Mouse (Mus musculus): ENCODE measurements around the gene Tmem131. TPM values are rescaled to one million over a fixed set of nuclear protein-coding genes. Genes with fewer than 3 reads are reported as not detected.

Gene Tmem131
- polyA plus RNA-seq, 1 experiment from 2014 or later: 16.6 TPM

DNA sequence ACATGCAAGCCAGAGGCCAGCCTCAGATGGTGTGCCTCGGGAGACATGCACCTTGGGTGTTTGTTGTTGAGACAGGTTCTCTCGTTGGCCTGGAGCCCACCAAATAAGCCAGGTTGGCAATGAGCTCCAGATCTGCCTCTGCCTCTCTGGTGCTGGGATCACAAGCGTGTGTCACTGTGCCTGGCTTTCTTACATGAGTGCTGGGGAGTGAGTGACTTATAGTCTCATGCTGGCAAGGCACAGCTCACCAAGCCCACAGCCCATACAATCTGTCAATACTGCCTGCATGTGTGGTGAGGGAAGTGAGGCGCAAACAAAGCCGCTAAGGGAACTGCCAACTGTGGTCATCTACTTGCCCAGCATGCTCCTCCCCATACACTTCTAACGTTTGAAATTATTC, 39.0 kb downstream of the Tmem131 start:
- Histone ChIP-seq H3K36me3 (ENCODE audit: control insufficient read depth, insufficient read depth, low read length) (no peaks in the 10 kb centered on the region), H3K4me3 (ENCODE audit: low read depth, low read length) (no peak overlapping the region), H3K9ac (ENCODE audit: low read length) (no peak overlapping the region), H3K9me3 (ENCODE audit: control insufficient read depth, low read length) (no peaks in the 10 kb centered on the region), H3K27me3 (ENCODE audit: control insufficient read depth, insufficient read depth, low read length) (no peaks in the 10 kb centered on the region), H3K4me1 (ENCODE audit: control insufficient read depth, insufficient read depth, low read length) (no peaks in the 10 kb centered on the region), H3K27ac (replicated peaks; ENCODE audit: low read depth, low read length) (no peak overlapping the region), H3K4me2 (ENCODE audit: low read depth, severe bottlenecking) (no peak overlapping the region)
- ATAC-seq (ENCODE audit: insufficient number of reproducible peaks, low FRiP score, low TSS enrichment, low read depth): no peak
- DNase-seq (ENCODE audit: low spot score): no peak
- 72% methylated on average over 6 of the region's 6 CpGs for WGBS

DNA sequence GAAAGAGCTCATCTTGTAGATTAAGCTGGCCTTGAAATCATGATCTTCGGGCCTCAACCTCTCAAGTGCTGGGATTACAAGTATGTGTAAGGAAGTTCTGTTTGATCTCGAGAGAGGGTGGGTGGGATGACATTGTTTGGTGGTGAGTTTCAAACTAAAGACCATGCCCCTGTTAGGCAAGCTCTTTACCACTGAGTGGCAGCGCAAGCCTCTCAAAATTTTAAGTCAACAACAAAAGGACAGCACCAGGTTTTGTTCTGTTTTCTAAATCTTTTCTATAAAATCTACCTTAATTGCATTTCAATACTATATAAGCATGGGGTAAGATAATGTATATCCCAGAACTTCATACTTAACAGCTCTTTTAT, 39.4 kb downstream of the Tmem131 start:
- no peak overlapping the region for H3K27ac ChIP-seq (replicated peaks; ENCODE audit: low read depth, low read length)
- no peaks in the 10 kb centered on the region for H3K27me3 ChIP-seq (ENCODE audit: control insufficient read depth, insufficient read depth, low read length)
- H3K9me3 ChIP-seq (ENCODE audit: control insufficient read depth, low read length): no peaks in the 10 kb centered on the region
- DNase-seq (ENCODE audit: low spot score) (no peak), ATAC-seq (ENCODE audit: insufficient number of reproducible peaks, low FRiP score, low TSS enrichment, low read depth) (no peak)
- 67% methylated on average over 3 of the region's 3 CpGs for WGBS
- H3K4me2 ChIP-seq (ENCODE audit: low read depth, severe bottlenecking): no peak overlapping the region
- H3K4me1 ChIP-seq (ENCODE audit: control insufficient read depth, insufficient read depth, low read length): no peaks in the 10 kb centered on the region
- H3K4me3 ChIP-seq (ENCODE audit: low read depth, low read length): no peak overlapping the region
- H3K9ac ChIP-seq (ENCODE audit: low read length): no peak overlapping the region
- H3K36me3 ChIP-seq (ENCODE audit: control insufficient read depth, insufficient read depth, low read length): no peaks in the 10 kb centered on the region

DNA sequence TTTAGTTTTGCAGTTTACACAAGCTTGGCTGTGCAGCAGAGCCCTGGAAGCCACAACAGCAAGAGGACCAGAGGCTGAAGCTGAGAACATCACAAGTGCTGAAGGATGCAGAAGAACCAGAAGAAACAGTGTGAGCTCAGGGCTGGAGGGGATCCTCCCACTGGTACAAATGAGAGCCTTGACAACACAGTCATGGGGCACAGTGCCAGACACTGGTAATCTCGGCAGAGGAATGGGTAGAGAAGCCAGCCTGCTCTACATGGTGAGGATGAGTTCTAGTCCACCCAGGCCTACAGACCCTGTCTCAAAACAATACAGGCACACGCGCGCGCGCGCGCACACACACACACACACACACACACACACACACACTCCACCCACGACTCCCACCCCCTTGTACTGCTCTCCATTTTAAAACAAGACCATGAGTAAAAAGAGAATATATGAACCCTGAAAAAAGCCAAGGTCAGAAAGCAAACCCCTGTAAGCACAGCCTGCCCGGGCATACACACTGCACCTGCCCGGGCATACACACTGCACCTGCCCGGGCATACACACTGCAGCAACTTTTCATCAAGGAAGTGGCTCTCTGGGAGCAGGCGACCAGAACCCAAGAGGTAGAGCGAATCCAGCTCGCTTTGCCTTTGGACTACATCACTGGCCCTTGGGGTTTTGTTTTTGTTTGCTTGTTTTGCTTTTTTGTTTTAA, 39.9 kb downstream of the Tmem131 start:
- Histone ChIP-seq H3K9me3 (ENCODE audit: control insufficient read depth, low read length) (no peaks in the 10 kb centered on the region), H3K27ac (replicated peaks; ENCODE audit: low read depth, low read length) (no peak overlapping the region), H3K4me3 (ENCODE audit: low read depth, low read length) (no peak overlapping the region), H3K9ac (ENCODE audit: low read length) (no peak overlapping the region), H3K36me3 (ENCODE audit: control insufficient read depth, insufficient read depth, low read length) (no peaks in the 10 kb centered on the region), H3K4me1 (ENCODE audit: control insufficient read depth, insufficient read depth, low read length) (no peaks in the 10 kb centered on the region), H3K27me3 (ENCODE audit: control insufficient read depth, insufficient read depth, low read length) (no peaks in the 10 kb centered on the region), H3K4me2 (ENCODE audit: low read depth, severe bottlenecking) (no peak overlapping the region)
- DNase-seq (ENCODE audit: low spot score): no peak
- no peak for ATAC-seq (ENCODE audit: insufficient number of reproducible peaks, low FRiP score, low TSS enrichment, low read depth)
- 95% methylated on average over 15 of the region's 15 CpGs for WGBS

DNA sequence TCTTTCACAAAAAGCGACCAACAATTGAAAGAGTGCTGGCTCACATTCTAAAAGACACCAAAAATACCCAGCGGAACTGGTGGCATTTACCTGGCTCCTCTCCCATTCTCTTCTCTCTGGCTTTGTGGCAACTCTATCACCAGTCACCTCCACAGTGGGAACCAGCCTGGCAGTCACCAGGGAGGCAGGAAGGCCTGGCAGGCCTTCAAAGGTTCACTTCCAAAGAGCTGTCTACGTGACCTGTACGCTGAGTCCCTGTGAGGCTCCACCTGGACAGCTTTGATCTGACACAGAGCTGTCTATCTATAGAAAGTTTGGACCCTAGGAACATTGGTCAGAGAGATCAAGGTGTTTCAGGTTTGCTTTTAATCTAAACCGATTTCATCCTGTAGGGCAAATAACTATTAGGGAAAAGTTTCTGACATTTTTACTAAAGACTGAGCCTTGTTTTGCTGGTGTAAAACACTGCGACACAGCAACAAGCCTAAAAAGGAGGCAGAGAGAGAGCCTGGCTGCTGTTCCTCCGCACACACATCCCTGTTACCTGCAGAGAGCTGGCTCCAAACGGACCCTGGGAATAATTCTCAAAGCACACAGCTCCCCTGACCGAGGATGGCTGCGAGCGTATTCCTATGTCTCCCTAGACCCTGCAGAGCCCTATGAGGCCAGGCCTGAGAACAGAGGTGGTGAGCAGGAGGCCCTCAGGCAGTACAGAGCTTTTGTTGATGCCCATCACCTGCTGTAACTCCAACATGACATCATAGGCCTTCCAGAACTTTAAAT, 40.7 kb downstream of the Tmem131 start:
- Histone ChIP-seq H3K36me3 (ENCODE audit: control insufficient read depth, insufficient read depth, low read length) (no peaks in the 10 kb centered on the region), H3K4me1 (ENCODE audit: control insufficient read depth, insufficient read depth, low read length) (no peaks in the 10 kb centered on the region), H3K4me3 (ENCODE audit: low read depth, low read length) (no peak overlapping the region), H3K9ac (ENCODE audit: low read length) (no peak overlapping the region), H3K4me2 (ENCODE audit: low read depth, severe bottlenecking) (no peak overlapping the region), H3K27ac (replicated peaks; ENCODE audit: low read depth, low read length) (no peak overlapping the region), H3K9me3 (ENCODE audit: control insufficient read depth, low read length) (no peaks in the 10 kb centered on the region), H3K27me3 (ENCODE audit: control insufficient read depth, insufficient read depth, low read length) (no peaks in the 10 kb centered on the region)
- DNase-seq (ENCODE audit: low spot score) (no peak), ATAC-seq (ENCODE audit: insufficient number of reproducible peaks, low FRiP score, low TSS enrichment, low read depth) (no peak)
- WGBS: 88% methylated on average over 11 of the region's 11 CpGs

DNA sequence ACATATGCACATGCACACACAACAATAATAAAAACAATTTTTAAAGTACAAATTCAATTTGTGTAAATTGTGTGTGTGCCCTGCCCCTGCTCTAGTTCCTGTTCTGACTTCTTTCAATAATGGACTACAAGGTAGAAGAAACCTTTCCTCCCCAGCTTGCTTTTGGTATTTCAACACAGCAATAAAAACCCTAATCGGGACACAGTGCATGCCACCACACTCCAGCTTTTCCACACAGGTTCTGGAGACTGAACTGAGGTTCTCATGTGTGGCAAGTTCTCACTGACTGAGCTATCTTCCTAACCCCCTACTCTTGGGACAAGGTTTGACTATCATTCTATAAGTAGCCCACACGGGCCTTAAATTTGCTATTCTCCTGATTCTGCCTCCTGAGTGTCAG, 43.8 kb downstream of the Tmem131 start:
- no peak overlapping the region for H3K4me2 ChIP-seq (ENCODE audit: low read depth, severe bottlenecking)
- 90% methylated on average over 2 of the region's 2 CpGs for WGBS

DNA sequence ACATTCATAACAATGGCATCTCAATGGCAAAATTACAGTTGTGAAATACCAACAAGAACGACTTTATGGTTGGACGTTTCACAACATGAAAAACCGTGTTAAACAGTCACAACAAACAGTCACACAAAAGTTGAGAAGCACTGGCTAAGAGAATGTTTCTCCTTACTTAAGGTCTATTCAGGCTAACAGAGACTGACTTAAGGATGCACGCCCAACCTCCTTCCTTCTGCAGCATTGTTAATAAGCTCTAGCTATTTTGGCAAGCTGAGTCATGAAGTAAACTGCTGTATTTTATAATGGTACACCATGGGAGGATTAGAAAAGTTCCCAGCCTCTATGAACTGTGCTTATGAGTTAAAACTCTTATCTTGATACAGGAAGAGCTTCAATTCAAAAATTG, 47.0 kb downstream of the Tmem131 start:
- no peaks in the 10 kb centered on the region for H3K27me3 ChIP-seq (ENCODE audit: control insufficient read depth, insufficient read depth, low read length)

More for the DNA sequence above, 43.8 kb downstream of the Tmem131 start:
- H3K27ac ChIP-seq (replicated peaks; ENCODE audit: low read depth, low read length): no peak overlapping the region
- ATAC-seq (ENCODE audit: insufficient number of reproducible peaks, low FRiP score, low TSS enrichment, low read depth) (no peak), DNase-seq (ENCODE audit: low spot score) (no peak)
- no peaks in the 10 kb centered on the region for H3K36me3 ChIP-seq (ENCODE audit: control insufficient read depth, insufficient read depth, low read length)
- no peak overlapping the region for H3K9ac ChIP-seq (ENCODE audit: low read length)
- no peaks in the 10 kb centered on the region for H3K4me1 ChIP-seq (ENCODE audit: control insufficient read depth, insufficient read depth, low read length)
- H3K9me3 ChIP-seq (ENCODE audit: control insufficient read depth, low read length): no peaks in the 10 kb centered on the region
- H3K27me3 ChIP-seq (ENCODE audit: control insufficient read depth, insufficient read depth, low read length): no peaks in the 10 kb centered on the region
- H3K4me3 ChIP-seq (ENCODE audit: low read depth, low read length): no peak overlapping the region

DNA sequence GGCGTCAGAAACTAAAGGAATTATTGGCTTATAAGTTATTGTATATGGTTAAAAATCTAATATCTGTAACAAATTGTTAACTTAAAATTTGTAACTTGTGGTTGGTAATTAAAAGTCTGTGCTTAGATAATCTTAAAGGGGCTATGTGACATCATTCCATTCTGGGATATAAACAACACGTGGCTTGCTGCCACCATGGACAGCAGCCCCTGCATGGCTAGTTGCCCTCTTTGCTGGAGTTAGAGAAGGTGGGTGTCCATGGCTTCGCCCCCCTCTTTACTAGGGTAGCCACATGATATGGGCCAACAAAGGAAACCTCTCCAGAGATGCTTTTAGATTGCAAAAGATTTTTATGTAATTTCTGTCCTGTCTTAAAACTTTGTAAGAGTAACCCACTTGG, 48.0 kb downstream of the Tmem131 start:
- WGBS: 80% methylated on average over 3 of the region's 3 CpGs
- no peak for DNase-seq (ENCODE audit: low spot score)
- H3K9ac ChIP-seq (ENCODE audit: low read length): no peak overlapping the region
- H3K4me1 ChIP-seq (ENCODE audit: control insufficient read depth, insufficient read depth, low read length): no peaks in the 10 kb centered on the region
- H3K36me3 ChIP-seq (ENCODE audit: control insufficient read depth, insufficient read depth, low read length): no peaks in the 10 kb centered on the region
- H3K27me3 ChIP-seq (ENCODE audit: control insufficient read depth, insufficient read depth, low read length): no peaks in the 10 kb centered on the region
- H3K4me3 ChIP-seq (ENCODE audit: low read depth, low read length): no peak overlapping the region
- H3K4me2 ChIP-seq (ENCODE audit: low read depth, severe bottlenecking): no peak overlapping the region
- H3K9me3 ChIP-seq (ENCODE audit: control insufficient read depth, low read length): no peaks in the 10 kb centered on the region
- no peak overlapping the region for H3K27ac ChIP-seq (replicated peaks; ENCODE audit: low read depth, low read length)
- no peak for ATAC-seq (ENCODE audit: insufficient number of reproducible peaks, low FRiP score, low TSS enrichment, low read depth)

More for the DNA sequence above, 47.0 kb downstream of the Tmem131 start:
- no peak overlapping the region for H3K4me2 ChIP-seq (ENCODE audit: low read depth, severe bottlenecking)
- no peak for ATAC-seq (ENCODE audit: insufficient number of reproducible peaks, low FRiP score, low TSS enrichment, low read depth)
- H3K36me3 ChIP-seq (ENCODE audit: control insufficient read depth, insufficient read depth, low read length): no peaks in the 10 kb centered on the region
- DNase-seq (ENCODE audit: low spot score): no peak
- H3K27ac ChIP-seq (replicated peaks; ENCODE audit: low read depth, low read length): no peak overlapping the region
- no peak overlapping the region for H3K9ac ChIP-seq (ENCODE audit: low read length)
- no peak overlapping the region for H3K4me3 ChIP-seq (ENCODE audit: low read depth, low read length)
- H3K9me3 ChIP-seq (ENCODE audit: control insufficient read depth, low read length): no peaks in the 10 kb centered on the region
- H3K4me1 ChIP-seq (ENCODE audit: control insufficient read depth, insufficient read depth, low read length): no peaks in the 10 kb centered on the region
- WGBS: 93% methylated on average over 4 of the region's 4 CpGs

DNA sequence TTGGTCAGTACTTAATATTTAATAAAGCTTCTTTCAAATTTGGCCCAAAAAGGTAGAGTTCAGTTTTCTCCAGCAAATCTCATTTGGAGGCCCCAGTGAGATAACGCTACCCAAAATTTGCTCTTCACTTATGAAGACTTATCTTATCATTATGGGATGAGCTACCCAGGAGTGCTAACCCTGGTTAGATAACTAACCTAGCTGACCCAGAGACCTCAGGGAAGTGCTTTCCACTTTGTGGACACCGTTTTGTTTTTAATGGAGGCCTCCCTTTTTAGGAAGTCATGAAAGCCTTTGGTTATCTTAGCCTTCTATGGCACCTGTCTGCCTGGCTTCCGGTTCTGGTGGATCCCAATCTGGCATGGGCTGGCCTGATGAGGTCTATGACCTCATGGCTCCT, 49.3 kb downstream of the Tmem131 start:
- no peak overlapping the region for H3K9ac ChIP-seq (ENCODE audit: low read length)
- DNase-seq (ENCODE audit: low spot score) (no peak), ATAC-seq (ENCODE audit: insufficient number of reproducible peaks, low FRiP score, low TSS enrichment, low read depth) (no peak)
- no peaks in the 10 kb centered on the region for H3K36me3 ChIP-seq (ENCODE audit: control insufficient read depth, insufficient read depth, low read length)
- no peaks in the 10 kb centered on the region for H3K4me1 ChIP-seq (ENCODE audit: control insufficient read depth, insufficient read depth, low read length)
- H3K4me2 ChIP-seq (ENCODE audit: low read depth, severe bottlenecking): no peak overlapping the region
- H3K27ac ChIP-seq (replicated peaks; ENCODE audit: low read depth, low read length): no peak overlapping the region
- H3K27me3 ChIP-seq (ENCODE audit: control insufficient read depth, insufficient read depth, low read length): no peaks in the 10 kb centered on the region
- H3K9me3 ChIP-seq (ENCODE audit: control insufficient read depth, low read length): no peaks in the 10 kb centered on the region
- no peak overlapping the region for H3K4me3 ChIP-seq (ENCODE audit: low read depth, low read length)
- 92% methylated on average over 3 of the region's 3 CpGs for whole genome bisulfite sequencing
